Mouse (Mus musculus) lung, postnatal 10 days (tissue): ENCODE measurements around the gene Lmtk2.

Experiments used
- DNase-seq: peaks from one replicate; pipeline ENCODE4 v3.0.0; 2021

Lmtk2 gene

GRCm38 (mm10) chr5:144100149-144100935 lies at the start of gene Lmtk2:
Lmtk2 (plus strand) TSS chr5:144100436.
- DNase-seq: peak; percentile 97

- DNase-seq: no peak
Measured at GRCm38 (mm10) chr5:144051268-144051667, 49.0 kb upstream of the Lmtk2 start.

- DNase-seq: no peak
Measured at GRCm38 (mm10) chr5:144053450-144053849, 46.8 kb upstream of the Lmtk2 start.

GRCm38 (mm10) chr5:144054340-144054739 lies 45.9 kb upstream of the Lmtk2 start:
- no peak for DNase-seq

GRCm38 (mm10) chr5:144064093-144064492 lies 36.1 kb upstream of the Lmtk2 start:
- no peak for DNase-seq

GRCm38 (mm10) chr5:144066036-144066435 lies 34.2 kb upstream of the Lmtk2 start:
- peak; percentile 63 for DNase-seq

GRCm38 (mm10) chr5:144070064-144070463 lies 30.2 kb upstream of the Lmtk2 start:
- no peak for DNase-seq

- DNase-seq: no peak
Measured at GRCm38 (mm10) chr5:144071249-144071648, 29.0 kb upstream of the Lmtk2 start.

- no peak for DNase-seq
Measured at GRCm38 (mm10) chr5:144077541-144077940, 22.7 kb upstream of the Lmtk2 start.

- DNase-seq: no peak
Measured at GRCm38 (mm10) chr5:144080886-144081285, 19.4 kb upstream of the Lmtk2 start.

GRCm38 (mm10) chr5:144082006-144082405 lies 18.2 kb upstream of the Lmtk2 start:
- DNase-seq: no peak

- no peak for DNase-seq
Measured at GRCm38 (mm10) chr5:144083521-144083920, 16.7 kb upstream of the Lmtk2 start.

GRCm38 (mm10) chr5:144084271-144084670 lies 16.0 kb upstream of the Lmtk2 start:
- no peak for DNase-seq

- DNase-seq: no peak
Measured at GRCm38 (mm10) chr5:144085696-144086095, 14.5 kb upstream of the Lmtk2 start.

GRCm38 (mm10) chr5:144086494-144086893 lies 13.7 kb upstream of the Lmtk2 start:
- DNase-seq: no peak

- DNase-seq: no peak
Measured at GRCm38 (mm10) chr5:144088354-144088753, 11.9 kb upstream of the Lmtk2 start.

GRCm38 (mm10) chr5:144095461-144095970 lies 4.7 kb upstream of the Lmtk2 start:
- DNase-seq: no peak

- no peak for DNase-seq
Measured at GRCm38 (mm10) chr5:144097902-144098639, 2.2 kb upstream of the Lmtk2 start.

- no peak for DNase-seq
Measured at GRCm38 (mm10) chr5:144098640-144098929, 1.7 kb upstream of the Lmtk2 start.

GRCm38 (mm10) chr5:144100948-144101347 lies 712 bp downstream of the Lmtk2 start:
- no peak for DNase-seq

- DNase-seq: peak; percentile 35
Measured at GRCm38 (mm10) chr5:144105070-144105469, 4.8 kb downstream of the Lmtk2 start.

- no peak for DNase-seq
Measured at GRCm38 (mm10) chr5:144105471-144106129, 5.4 kb downstream of the Lmtk2 start.

- DNase-seq: no peak
Measured at GRCm38 (mm10) chr5:144106130-144106510, 5.9 kb downstream of the Lmtk2 start.

- DNase-seq: peak; percentile 42
Measured at GRCm38 (mm10) chr5:144109201-144109600, 9.0 kb downstream of the Lmtk2 start.
